Mouse (Mus musculus): Measurements from ENCODE around the gene Dnajb14. TPM values are rescaled to one million over a fixed set of nuclear protein-coding genes. Genes with fewer than 3 reads are reported as not detected.
A peak's percentile ranks its signal among the peaks of the same experiment; 100 is the strongest.
"Not testable (repeated sequence)": the region's sequence is repeated elsewhere in the genome, so short reads cannot be mapped to it uniquely, and the experiment has no call there.

The Dnajb14 gene
- polyA plus RNA-seq, 1 experiment from 2014 or later = 11.1 TPM

GRCm38 (mm10) chr3:137848354-137848753 lies 19.1 kb upstream of the Dnajb14 start:
- DNase-seq (ENCODE audit: low spot score) = no peak
- no peak overlapping the region for H3K27ac ChIP-seq
- 91% methylated on average over 9 of the region's 9 CpGs for WGBS
- H3K4me1 ChIP-seq = no peaks in the 10 kb centered on the region
- H3K27me3 ChIP-seq (ENCODE audit: insufficient read depth, poor library complexity, severe bottlenecking) = no peaks in the 10 kb centered on the region
- no peaks in the 10 kb centered on the region for H3K36me3 ChIP-seq
- H3K9me3 ChIP-seq = no peaks in the 10 kb centered on the region
- no peak overlapping the region for H3K4me3 ChIP-seq

- Histone ChIP-seq H3K36me3 (no peaks in the 10 kb centered on the region), H3K4me1 (no peaks in the 10 kb centered on the region), H3K27me3 (ENCODE audit: insufficient read depth, poor library complexity, severe bottlenecking) (no peaks in the 10 kb centered on the region), H3K9me3 (no peaks in the 10 kb centered on the region), H3K4me3 (no peak overlapping the region), H3K27ac (no peak overlapping the region)
- 84% methylated on average over 5 of the region's 5 CpGs for WGBS
- DNase-seq (ENCODE audit: low spot score) = no peak
Observed at GRCm38 (mm10) chr3:137849697-137850096, 17.8 kb upstream of the Dnajb14 start.

GRCm38 (mm10) chr3:137851196-137851595 lies 16.3 kb upstream of the Dnajb14 start:
- WGBS = 93% methylated on average over 2 of the region's 2 CpGs
- H3K27me3 ChIP-seq (ENCODE audit: insufficient read depth, poor library complexity, severe bottlenecking) = no peaks in the 10 kb centered on the region

GRCm38 (mm10) chr3:137853011-137853410 lies 14.5 kb upstream of the Dnajb14 start:
- H3K9me3 ChIP-seq; H3K4me3 ChIP-seq; H3K4me1 ChIP-seq; H3K36me3 ChIP-seq; H3K27me3 ChIP-seq (ENCODE audit: insufficient read depth, poor library complexity, severe bottlenecking); H3K27ac ChIP-seq; DNase-seq (ENCODE audit: low spot score): not testable (repeated sequence)
- WGBS = 80% methylated on average over 1 of the region's 1 CpGs

More at GRCm38 (mm10) chr3:137851196-137851595, 16.3 kb upstream of the Dnajb14 start:
- Histone ChIP-seq H3K4me1 (no peaks in the 10 kb centered on the region), H3K36me3 (no peaks in the 10 kb centered on the region), H3K4me3 (no peak overlapping the region), H3K27ac (no peak overlapping the region), H3K9me3 (no peaks in the 10 kb centered on the region)
- no peak for DNase-seq (ENCODE audit: low spot score)

GRCm38 (mm10) chr3:137855328-137855727 lies 12.1 kb upstream of the Dnajb14 start:
- Histone ChIP-seq H3K36me3 (no peaks in the 10 kb centered on the region), H3K27me3 (ENCODE audit: insufficient read depth, poor library complexity, severe bottlenecking) (no peaks in the 10 kb centered on the region), H3K27ac (no peak overlapping the region), H3K9me3 (no peaks in the 10 kb centered on the region), H3K4me1 (no peaks in the 10 kb centered on the region), H3K4me3 (no peak overlapping the region)
- no peak for DNase-seq (ENCODE audit: low spot score)
- WGBS = 63% methylated on average over 3 of the region's 3 CpGs

- Histone ChIP-seq H3K9me3 (no peaks in the 10 kb centered on the region), H3K4me3 (no peak overlapping the region), H3K4me1 (no peaks in the 10 kb centered on the region), H3K36me3 (no peaks in the 10 kb centered on the region), H3K27me3 (ENCODE audit: insufficient read depth, poor library complexity, severe bottlenecking) (no peaks in the 10 kb centered on the region), H3K27ac (no peak overlapping the region)
- DNase-seq (ENCODE audit: low spot score) = no peak
- WGBS = 79% methylated on average over 7 of the region's 7 CpGs
Observed at GRCm38 (mm10) chr3:137856061-137856460, 11.4 kb upstream of the Dnajb14 start.

GRCm38 (mm10) chr3:137860394-137861170 lies 6.9 kb upstream of the Dnajb14 start:
- no peaks in the 10 kb centered on the region for H3K27me3 ChIP-seq (ENCODE audit: insufficient read depth, poor library complexity, severe bottlenecking)
- DNase-seq (ENCODE audit: low spot score) = no peak
- 74% methylated on average over 8 of the region's 8 CpGs for WGBS
- peaks cover 4% of the 10 kb centered on the region; the same call in 1 of the 2 replicates for H3K4me1 ChIP-seq
- H3K36me3 ChIP-seq = no peaks in the 10 kb centered on the region
- H3K27ac ChIP-seq = no peak overlapping the region
- no peaks in the 10 kb centered on the region for H3K9me3 ChIP-seq
- H3K4me3 ChIP-seq = no peak overlapping the region

- Histone ChIP-seq H3K4me3 (no peak overlapping the region), H3K27me3 (ENCODE audit: insufficient read depth, poor library complexity, severe bottlenecking) (no peaks in the 10 kb centered on the region), H3K9me3 (no peaks in the 10 kb centered on the region), H3K4me1 (peaks cover 4% of the 10 kb centered on the region; the same call in 1 of the 2 replicates), H3K36me3 (peaks cover 3% of the 10 kb centered on the region; the same call in 1 of the 2 replicates), H3K27ac (no peak overlapping the region)
- WGBS = 88% methylated on average over 4 of the region's 4 CpGs
- no peak for DNase-seq (ENCODE audit: low spot score)
Observed at GRCm38 (mm10) chr3:137861436-137861835, 6.0 kb upstream of the Dnajb14 start.

GRCm38 (mm10) chr3:137862600-137862999 lies 4.9 kb upstream of the Dnajb14 start:
- H3K36me3 ChIP-seq = peaks cover 8% of the 10 kb centered on the region
- 91% methylated on average over 3 of the region's 3 CpGs for WGBS
- peaks cover 11% of the 10 kb centered on the region; the same call in 1 of the 2 replicates for H3K4me1 ChIP-seq
- H3K27me3 ChIP-seq (ENCODE audit: insufficient read depth, poor library complexity, severe bottlenecking) = no peaks in the 10 kb centered on the region
- no peak for DNase-seq (ENCODE audit: low spot score)
- H3K9me3 ChIP-seq = no peaks in the 10 kb centered on the region
- no peak overlapping the region for H3K27ac ChIP-seq
- H3K4me3 ChIP-seq = no peak overlapping the region

- Histone ChIP-seq H3K36me3 (peaks cover 8% of the 10 kb centered on the region), H3K4me1 (peaks cover 11% of the 10 kb centered on the region; the same call in 1 of the 2 replicates), H3K4me3 (peak overlapping the region; percentile 89), H3K27ac (peak overlapping the region; percentile 99), H3K27me3 (ENCODE audit: insufficient read depth, poor library complexity, severe bottlenecking) (no peaks in the 10 kb centered on the region), H3K9me3 (no peaks in the 10 kb centered on the region)
- DNase-seq (ENCODE audit: low spot score) = no peak
- WGBS = 39% methylated on average over 22 of the region's 22 CpGs
Observed at GRCm38 (mm10) chr3:137863330-137864123, 3.9 kb upstream of the Dnajb14 start.

GRCm38 (mm10) chr3:137864124-137864987 lies 3.1 kb upstream of the Dnajb14 start, which contains the start of gene H2afz:
H2afz (plus strand) TSS chr3:137864487.
- Histone ChIP-seq H3K27me3 (ENCODE audit: insufficient read depth, poor library complexity, severe bottlenecking) (no peaks in the 10 kb centered on the region), H3K9me3 (no peaks in the 10 kb centered on the region), H3K4me3 (peak within 1 kb of the TSS; percentile 89), H3K4me1 (peaks cover 11% of the 10 kb centered on the region; the same call in 1 of the 2 replicates), H3K27ac (peak within 1 kb of the TSS; percentile 99), H3K36me3 (peaks cover 8% of the 10 kb centered on the region)
- peak; percentile 100 for DNase-seq (ENCODE audit: low spot score)
- 2% methylated on average over 108 of the region's 115 CpGs for WGBS
